Mouse (Mus musculus) naive thymus-derived CD4-positive, alpha-beta T cell, adult 2 months (primary cell): ENCODE measurements around the gene Fam92b.

Source experiments
- DNase-seq: peaks from one replicate; pipeline ENCODE4 v3.0.0-alpha.2; 2011; ENCODE audit warnings: low read depth

The Fam92b gene

GRCm38 (mm10) chr8:120177318-120178123 is at the start of gene Fam92b:
Gene Fam92b (minus strand): TSS chr8:120177466.
- DNase-seq, result peak; percentile 57

- no peak for DNase-seq
These were observed 48.3 kb upstream of the Fam92b start for GRCm38 (mm10) chr8:120225421-120226151.

- DNase-seq, result no peak
These were observed 47.5 kb upstream of the Fam92b start for GRCm38 (mm10) chr8:120224521-120225420.

GRCm38 (mm10) chr8:120222548-120222947 is 45.3 kb upstream of the Fam92b start:
- no peak for DNase-seq

- DNase-seq, result no peak
These were observed 39.9 kb upstream of the Fam92b start for GRCm38 (mm10) chr8:120216855-120217830.

- no peak for DNase-seq
These were observed 38.3 kb upstream of the Fam92b start for GRCm38 (mm10) chr8:120215416-120216141.

GRCm38 (mm10) chr8:120213939-120214338 is 36.7 kb upstream of the Fam92b start:
- no peak for DNase-seq

GRCm38 (mm10) chr8:120213229-120213628 is 36.0 kb upstream of the Fam92b start:
- no peak for DNase-seq

- no peak for DNase-seq
These were observed 35.3 kb upstream of the Fam92b start for GRCm38 (mm10) chr8:120212596-120212995.

GRCm38 (mm10) chr8:120211345-120211744 is 34.1 kb upstream of the Fam92b start:
- no peak for DNase-seq

GRCm38 (mm10) chr8:120208113-120208512 is 30.8 kb upstream of the Fam92b start:
- DNase-seq, result no peak

- no peak for DNase-seq
These were observed 30.1 kb upstream of the Fam92b start for GRCm38 (mm10) chr8:120207364-120207763.

GRCm38 (mm10) chr8:120205916-120206315 is 28.6 kb upstream of the Fam92b start:
- peak; percentile 13 for DNase-seq

- DNase-seq, result no peak
These were observed 27.6 kb upstream of the Fam92b start for GRCm38 (mm10) chr8:120204736-120205360.

GRCm38 (mm10) chr8:120202546-120202945 is 25.3 kb upstream of the Fam92b start:
- DNase-seq, result no peak

GRCm38 (mm10) chr8:120201351-120201750 is 24.1 kb upstream of the Fam92b start:
- no peak for DNase-seq

GRCm38 (mm10) chr8:120192118-120192517 is 14.9 kb upstream of the Fam92b start:
- DNase-seq, result no peak

- DNase-seq, result no peak
These were observed 14.4 kb upstream of the Fam92b start for GRCm38 (mm10) chr8:120191633-120192032.

- DNase-seq, result no peak
These were observed 13.6 kb upstream of the Fam92b start for GRCm38 (mm10) chr8:120190810-120191413.
